Mouse (Mus musculus): ENCODE measurements around the gene Pnpla7.

DNA sequence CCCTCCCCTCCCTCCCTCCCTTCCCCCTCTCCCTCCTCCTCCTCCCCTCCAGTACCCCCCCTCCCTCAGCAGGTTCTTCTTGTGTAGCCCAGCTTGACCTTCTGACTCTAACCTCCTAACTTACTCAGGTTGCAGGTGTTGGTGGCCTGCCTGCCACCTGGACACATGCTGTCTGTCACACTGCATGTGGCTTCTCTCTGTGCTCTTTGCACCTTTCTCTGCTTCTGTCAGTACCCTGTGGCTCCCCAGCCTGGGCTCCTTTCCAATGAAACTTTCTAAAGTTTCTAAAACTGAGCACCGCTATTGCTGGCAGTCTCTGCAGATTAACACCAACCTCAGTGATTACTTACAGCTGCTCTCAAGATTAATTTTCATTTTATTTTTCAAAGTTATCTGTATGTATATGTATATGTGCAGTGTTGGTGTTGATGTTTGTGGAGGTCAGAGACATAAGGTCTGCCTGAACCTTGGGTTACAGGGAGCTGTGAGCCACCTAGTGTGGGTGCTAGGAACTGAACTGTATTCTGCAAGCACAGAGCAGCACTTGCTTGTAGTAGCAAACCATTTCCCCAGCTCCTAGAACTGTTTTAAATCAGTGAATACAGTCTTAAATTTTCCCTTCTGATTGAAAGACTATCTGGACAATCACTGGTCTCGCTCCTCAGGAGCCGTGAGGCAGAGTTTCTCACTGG is 24.9 kb downstream of the Pnpla7 start:
- peak; percentile 61 for TF ChIP-seq CTCF (IDR thresholded peaks at IDR 0.05; ENCODE audit: insufficient read depth, low read length)
- TF ChIP-seq POLR2A (IDR thresholded peaks at IDR 0.05; ENCODE audit: borderline replicate concordance, extremely low read depth, low read depth, low read length): no peak
